Mouse (Mus musculus): ENCODE data around the gene Tmtc1.

Tmtc1 gene

DNA sequence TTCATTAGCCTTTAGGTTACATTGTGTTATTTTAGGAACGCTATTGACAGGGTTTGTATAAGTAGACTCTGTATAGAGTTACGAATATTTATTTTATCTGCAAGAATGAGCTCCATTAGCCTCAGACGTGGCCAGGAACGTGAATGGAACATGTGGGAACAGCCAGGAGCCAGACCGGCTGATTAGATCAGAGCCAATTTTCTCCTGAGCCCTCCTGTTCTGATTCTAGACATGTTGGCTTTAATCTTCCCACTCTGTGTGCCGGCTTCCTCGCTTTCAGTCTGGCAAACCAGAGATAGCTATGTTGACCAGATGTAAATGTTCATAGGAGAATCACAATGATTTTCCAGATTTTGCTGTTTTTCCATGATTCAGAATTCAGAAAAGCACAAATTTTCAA is 22.6 kb downstream of the Tmtc1 start:
- DNase-seq (ENCODE audit: low read depth, low spot score) = no peak

DNA sequence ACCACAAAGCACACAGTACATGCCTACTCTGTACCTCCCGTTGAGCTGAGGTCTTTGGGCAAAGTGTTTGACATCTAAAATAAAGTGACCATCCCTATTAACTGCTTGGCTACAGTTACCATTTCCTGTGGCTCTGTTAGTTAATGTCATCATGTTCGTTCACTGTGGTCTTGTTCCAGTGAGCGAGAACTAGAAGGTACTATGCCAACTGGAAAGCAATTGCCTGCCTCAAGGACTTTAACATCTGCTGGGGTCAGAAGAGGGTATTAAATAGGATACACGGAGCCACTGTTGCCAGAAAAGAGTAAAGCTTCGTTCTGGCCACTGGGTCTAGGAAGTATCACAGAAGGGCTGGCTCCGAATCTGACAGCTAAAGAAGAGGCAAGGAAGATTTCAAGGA is 23.8 kb downstream of the Tmtc1 start:
- DNase-seq (ENCODE audit: low read depth, low spot score) = no peak

DNA sequence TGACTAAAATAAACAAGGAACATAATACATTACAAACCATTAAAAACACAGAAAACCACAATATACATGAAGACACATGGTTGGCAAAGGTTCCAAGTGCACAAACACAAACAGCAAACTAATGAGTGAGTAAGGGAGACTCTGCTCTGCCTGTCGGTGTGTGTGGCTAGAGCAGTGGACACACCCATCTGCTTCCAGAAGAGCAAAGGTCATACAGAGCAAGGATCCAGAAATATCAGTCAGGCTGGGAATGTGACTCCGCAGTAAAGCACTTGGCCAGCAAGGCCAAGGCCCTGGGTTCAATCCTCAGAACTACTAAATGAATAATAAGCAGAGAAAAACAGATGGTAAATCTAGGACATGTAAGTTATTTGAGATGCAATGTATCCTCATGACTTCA is 27.6 kb downstream of the Tmtc1 start:
- no peak for DNase-seq (ENCODE audit: low read depth, low spot score)

DNA sequence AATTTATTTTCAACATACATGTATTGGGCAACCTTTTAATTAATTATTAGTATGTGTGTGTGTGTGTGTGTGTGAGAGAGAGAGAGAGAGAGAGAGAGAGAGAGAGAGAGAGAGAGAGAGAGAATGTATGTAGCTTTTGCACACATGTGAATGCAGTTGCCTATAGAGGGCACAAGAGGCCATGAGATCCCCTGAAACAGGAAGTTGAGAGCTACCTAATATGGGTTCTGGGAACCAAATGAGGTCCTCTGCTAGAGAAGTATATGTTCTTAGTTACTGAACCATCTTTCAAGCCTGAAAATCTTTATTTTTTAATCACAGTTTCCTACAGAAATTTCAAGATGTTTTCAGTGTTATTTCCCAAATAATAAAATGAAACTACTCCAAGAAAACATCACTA is 30.6 kb downstream of the Tmtc1 start:
- DNase-seq (ENCODE audit: low read depth, low spot score) = no peak

DNA sequence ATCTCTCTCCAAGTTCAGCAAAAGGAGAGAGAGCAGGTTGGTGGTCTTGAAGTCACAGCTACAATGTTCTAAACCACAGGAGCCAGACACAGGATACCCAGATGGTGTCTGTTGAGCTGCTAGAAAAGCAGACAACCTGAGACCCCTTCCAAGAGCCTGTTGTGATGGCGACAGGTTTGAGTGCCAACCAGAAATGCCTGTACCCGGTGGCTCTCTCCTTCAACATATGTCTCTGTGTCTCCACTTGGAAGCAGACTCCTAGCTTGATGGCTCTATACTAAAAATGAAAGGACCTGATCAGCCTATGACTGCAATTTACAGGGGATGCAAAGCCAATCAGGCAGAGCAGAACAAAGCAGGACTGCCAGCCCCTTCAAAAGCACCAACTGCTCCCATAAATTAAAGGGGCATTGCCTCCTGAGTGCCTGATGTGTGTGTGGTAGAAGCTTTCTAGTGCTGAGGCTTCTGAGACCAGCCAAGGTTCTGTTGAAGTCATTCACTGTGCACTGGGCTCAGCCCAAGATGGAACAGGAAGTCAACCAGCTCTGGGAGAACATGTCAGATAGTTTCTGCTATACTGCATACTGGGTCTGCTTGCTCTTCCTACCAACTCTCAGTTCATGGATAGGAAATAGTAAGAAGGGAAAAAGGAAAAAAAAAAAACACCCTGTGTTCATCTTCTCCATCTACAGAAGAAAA is 37.2 kb downstream of the Tmtc1 start:
- DNase-seq (ENCODE audit: low read depth, low spot score) = no peak

DNA sequence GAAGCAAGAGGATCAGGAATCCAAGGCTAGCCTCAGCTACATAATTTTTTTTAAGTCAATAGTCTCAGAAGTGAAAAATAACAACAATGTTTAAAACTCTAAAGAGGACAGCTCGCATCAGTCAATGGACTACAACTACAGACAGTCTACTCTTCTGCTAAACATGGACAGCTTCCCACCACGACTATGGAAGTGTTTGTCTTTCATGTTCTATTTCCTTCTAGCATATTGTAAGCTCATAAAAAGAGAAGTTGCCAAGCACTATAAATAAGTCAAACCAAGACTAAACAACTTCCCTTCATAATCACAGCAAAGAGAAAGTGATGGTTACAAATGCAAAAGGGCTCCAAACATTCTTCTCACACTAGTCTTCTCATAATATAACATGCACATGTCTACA is 38.6 kb downstream of the Tmtc1 start:
- DNase-seq (ENCODE audit: low read depth, low spot score) = no peak

DNA sequence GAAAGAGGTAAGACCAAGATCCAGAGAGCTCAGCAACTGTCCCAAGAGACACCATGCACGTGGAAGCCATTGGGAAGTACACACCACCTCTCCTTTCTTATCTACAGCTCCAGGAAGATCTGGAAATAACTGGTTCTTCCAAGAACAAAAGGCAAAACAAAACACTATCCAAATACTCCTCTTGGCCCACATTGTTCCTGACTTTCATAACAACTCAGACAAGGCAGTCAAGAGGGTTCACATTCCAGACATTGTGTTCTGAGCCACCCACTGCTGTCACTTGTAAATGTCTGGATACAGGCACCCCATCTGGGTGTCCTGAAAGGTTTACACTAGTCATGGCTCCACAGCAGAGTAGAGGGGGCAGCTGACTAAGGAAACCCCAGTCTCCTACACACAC is 39.7 kb downstream of the Tmtc1 start:
- no peak for DNase-seq (ENCODE audit: low read depth, low spot score)

DNA sequence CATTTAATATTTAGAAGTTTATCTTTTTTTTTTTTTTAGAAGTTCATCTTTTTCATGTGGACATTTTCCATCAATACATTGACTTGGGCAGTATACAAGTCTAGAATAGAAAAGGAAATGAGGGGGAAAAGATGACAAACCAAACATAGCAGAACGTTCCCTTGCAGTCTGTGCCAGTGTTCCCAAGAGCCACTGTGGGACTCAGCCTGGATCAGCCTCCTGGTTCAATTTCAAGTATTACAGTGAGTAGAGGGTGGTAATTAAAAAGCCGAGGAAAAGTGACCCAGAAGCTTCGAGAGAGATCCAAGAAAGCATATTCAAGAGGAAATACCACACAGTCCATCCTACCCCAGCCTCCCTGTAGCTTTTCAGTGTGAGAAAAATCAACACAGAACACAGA is 40.4 kb downstream of the Tmtc1 start:
- DNase-seq (ENCODE audit: low read depth, low spot score) = no peak

DNA sequence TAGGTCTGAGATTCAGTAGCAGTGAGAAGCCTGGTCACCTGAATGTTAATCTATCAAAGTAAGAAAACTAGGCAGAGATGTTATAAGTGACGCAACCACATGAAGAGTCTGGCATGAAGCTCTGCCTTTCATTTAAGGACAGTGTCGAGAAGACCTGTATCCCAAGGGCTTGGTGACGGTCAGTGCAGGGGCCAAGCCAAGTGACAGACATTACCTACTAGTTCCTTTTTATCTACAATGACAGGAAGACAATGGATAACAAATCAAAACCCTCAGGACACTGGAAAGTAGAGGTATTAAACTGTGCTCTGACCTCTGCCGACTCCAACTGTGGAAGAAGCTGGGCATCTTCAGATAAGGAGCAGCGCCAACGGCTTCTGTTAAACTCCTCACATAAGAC is 43.2 kb downstream of the Tmtc1 start:
- no peak for DNase-seq (ENCODE audit: low read depth, low spot score)

DNA sequence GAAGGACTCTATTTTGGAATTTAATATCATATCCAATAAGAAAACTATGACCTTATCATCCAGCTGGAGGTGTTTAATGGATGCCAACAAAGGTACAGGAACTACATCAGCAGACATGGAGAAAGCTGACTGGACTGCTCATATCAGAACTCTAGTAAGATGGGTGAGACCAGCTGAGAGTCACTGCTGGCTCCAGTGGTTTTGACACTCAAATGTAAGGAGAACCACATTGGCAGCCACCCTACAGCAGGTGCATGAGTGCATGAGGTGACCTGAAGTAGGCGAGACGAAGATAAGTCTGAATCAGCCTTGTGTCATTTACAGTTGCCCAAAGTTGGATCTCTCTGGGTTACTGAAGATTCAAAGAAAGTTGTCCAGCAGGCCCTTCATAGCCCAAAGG is 44.6 kb downstream of the Tmtc1 start:
- DNase-seq (ENCODE audit: low read depth, low spot score) = no peak

DNA sequence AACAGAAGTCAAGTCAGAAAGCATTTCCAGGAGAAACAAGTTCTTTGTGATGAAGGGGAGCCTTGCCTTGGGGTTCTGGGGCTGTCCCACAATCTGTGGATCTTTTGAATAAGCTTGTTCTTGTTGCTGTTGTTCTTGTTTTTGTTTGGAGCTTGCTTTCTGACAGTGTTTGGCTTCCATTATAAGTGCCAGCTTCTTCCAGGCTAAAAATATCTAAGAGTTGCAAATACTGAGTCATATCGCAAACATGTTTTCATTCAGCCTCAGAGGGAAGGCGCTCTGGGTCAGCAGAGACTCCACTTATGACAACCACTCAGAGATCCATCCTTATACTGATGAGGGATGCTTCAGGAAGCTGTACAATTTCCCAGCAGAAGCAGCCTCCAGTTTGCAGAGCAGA is 45.3 kb downstream of the Tmtc1 start:
- DNase-seq (ENCODE audit: low read depth, low spot score) = no peak

DNA sequence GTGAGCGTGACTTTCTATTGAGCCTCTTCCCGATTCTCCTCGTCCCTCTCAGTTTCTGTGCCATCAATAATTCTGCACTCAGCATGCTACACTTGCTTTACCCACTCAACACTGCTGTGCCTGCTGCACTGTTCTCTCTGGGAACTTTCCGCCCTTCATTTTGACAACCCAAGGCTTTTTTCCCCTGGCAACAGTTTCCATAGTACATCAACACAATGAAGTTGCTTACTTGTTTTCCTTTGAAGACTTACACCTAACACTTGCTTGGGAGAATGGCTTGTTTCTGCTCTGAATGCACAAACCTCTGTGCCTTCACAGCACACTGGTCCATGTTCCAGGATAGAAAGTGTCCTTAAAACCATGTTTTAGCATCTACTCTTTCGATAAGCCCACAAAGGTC is 46.9 kb downstream of the Tmtc1 start:
- DNase-seq (ENCODE audit: low read depth, low spot score) = no peak

DNA sequence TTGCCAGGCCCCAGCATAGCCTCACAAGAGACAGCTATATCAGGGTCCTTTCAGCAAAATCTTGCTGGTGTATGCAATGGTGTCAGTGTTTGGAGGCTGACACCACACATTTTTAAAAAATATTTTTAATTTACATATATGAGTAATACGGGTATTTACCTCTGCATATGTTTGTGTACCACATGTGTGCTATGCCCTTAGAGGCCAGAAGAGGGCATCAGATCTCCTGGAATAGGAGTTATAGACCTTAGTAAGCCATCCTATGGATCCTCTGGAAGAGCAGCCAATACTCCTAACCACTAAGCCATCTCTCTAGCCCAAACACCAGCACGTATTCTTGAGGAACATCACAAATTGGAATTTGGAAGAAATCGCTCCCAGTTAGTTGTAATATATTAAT is 48.9 kb downstream of the Tmtc1 start:
- DNase-seq (ENCODE audit: low read depth, low spot score) = no peak

DNA sequence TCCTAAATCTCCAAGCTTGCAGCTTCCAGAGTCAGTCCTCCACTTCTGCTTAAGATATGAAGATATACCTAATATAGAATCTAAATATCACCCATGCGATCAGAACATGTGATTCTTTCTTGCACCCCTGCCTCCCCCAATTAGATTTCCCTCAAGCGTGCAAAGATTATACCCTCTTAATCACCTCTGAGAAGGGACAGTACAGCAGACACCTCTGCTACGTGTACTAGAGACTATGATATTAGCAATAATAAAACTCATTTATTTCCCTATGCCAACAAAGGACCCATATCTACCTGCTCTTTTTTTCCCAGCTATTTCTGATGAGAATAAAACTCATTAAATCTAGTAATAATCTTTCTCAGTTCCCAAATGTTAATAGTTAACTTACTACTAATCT is 49.9 kb downstream of the Tmtc1 start:
- no peak for DNase-seq (ENCODE audit: low read depth, low spot score)

DNA sequence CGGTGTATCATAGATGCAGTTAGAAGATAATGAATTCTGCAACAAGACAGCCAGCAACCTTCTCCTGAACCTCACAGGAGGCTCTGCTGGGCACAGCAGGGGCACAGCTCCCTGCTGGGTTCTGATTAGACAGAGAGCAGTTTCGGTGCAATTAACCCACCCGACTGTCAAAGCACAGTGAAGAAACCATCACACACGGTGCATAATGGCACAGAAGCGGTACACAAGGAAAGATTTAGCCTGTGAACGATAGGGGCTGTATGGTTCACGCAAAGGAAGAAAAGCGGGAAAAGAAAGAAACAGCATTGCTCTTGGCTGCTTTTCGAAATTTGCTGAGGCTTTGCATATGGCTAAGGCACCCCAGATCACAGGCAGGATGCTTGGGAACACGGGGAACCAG is 52.0 kb downstream of the Tmtc1 start:
- no peak for DNase-seq (ENCODE audit: low read depth, low spot score)

DNA sequence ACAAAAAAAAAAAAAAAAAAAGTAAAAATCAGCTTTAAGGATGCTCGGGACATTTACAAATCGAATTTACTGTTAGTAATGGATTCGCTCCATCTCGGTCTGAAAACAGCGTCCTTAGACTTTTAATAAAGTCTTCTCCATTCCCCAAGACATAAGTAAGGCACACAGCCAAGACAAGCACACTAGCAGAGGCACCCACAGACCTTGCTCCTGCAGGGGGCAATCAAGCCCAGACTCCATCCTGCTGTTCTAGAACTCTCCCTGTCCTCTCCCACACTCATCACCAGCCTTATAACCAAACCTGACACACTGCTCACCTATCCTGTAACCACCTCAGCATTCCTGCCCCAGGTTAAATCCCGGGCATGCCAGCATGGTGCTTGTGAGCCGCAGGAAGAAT is 52.9 kb downstream of the Tmtc1 start:
- no peak for DNase-seq (ENCODE audit: low read depth, low spot score)

DNA sequence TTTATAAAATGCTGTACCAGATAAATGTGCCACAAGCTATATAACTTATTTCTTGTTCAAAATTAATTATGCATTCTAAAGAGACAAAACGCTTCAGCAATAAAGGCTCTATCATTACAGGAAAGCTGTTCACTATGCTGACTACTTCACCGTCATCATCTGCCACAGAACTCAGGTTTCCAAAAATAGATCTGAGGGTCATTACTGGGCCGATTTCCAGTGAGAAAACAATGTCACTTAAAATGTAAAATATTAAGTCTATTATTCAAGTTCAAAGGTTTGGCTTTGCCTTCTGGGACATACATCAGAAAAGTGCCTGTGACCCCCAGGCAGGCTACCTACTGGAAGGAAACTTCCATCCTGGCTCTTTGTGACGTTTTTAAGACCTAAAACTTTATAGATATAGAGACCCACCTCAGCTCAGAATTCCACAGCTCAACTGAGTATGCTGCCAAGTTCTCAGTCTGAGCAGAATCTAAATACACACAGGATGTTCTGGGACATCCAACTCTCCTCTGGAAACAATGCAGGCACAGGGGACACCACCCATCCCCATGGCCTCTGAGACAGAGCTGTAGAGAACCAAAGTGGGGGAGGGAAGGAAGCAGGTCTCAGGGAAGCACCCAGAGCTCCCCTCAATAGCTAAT is 53.4 kb downstream of the Tmtc1 start:
- no peak for DNase-seq (ENCODE audit: low read depth, low spot score)

DNA sequence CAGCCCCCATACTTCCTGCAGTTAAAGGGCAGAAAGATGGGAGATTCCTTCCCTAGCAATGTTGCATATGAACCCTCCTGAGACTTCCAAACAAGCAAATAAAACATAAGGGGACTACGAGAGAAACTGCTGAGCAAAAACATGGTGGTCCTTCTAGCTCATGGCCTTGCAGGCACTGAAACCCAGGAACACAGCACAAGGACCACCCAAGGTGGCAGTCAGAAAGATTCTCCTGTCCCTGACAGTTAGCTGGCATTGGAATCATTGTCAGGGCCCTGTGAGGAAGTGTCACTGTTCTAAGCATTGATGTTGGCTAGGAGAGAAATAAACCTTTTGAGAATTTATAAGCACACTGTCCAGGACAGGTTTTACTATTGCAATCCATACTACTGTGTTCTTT is 56.2 kb downstream of the Tmtc1 start:
- no peak for DNase-seq (ENCODE audit: low read depth, low spot score)

DNA sequence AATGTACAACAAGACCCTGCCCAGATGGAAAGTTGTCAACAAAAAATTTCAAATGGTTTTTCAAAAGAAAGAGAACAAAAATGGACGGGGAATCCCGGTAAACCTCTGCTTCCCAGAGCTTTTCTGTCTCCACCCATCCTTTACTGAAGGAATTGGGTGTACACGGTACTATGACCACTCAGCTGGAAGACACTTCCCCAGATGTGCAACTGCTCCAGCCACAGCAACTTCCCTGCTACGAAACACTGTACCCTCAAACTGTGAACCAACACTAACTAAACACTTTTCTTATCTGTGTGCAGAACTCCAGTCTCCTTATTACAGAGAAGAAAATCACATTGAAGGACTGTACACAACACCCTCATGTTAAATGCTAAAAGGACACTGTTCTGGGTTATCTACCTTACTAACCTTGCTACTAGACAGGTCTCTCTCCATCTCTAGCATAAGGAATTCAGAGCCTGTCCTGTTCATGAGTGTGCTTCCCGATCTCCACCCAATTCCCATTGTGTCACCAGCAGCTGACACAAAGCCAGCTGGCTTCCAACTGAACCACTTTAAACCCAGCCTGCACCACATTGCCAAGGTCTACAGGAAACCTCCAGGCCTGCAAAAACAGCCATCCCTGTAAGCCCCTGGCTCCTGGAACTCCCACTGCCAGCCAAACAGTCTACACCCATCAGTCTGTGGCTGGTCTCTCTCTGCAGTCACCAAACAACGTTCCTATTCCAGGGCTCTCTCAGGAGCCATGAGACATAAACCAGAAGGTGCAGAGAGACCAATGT is 59.9 kb downstream of the Tmtc1 start:
- DNase-seq (ENCODE audit: low read depth, low spot score) = no peak

DNA sequence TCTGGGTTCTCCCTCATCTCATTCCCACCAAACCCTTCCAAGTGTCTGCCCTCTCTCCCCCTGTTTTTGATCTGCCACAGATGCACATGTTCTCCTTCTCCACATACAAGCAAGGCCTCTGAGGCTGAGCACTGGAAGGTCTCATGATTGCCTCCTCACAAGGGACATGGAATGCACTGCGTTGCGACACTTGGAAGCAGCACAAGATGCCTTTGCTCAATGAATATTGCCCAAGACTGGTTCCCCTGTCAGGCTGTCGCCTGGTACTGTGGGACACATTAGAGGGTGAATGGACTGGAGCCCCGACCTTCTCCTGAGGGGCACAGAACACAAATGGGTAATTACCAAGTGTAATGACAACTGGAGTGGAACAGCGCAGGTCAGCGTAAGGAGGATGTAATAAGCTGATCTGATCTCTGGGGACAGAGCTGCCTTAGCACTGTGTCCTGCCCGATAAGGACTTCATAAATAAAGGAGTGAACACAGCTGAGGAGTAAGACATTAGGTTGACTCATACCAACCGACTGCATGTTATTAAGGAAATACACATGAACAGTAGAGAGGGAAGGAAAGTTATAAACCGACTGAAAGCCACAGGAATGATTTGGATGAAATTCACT is 62.9 kb downstream of the Tmtc1 start:
- no peak for DNase-seq (ENCODE audit: low read depth, low spot score)

DNA sequence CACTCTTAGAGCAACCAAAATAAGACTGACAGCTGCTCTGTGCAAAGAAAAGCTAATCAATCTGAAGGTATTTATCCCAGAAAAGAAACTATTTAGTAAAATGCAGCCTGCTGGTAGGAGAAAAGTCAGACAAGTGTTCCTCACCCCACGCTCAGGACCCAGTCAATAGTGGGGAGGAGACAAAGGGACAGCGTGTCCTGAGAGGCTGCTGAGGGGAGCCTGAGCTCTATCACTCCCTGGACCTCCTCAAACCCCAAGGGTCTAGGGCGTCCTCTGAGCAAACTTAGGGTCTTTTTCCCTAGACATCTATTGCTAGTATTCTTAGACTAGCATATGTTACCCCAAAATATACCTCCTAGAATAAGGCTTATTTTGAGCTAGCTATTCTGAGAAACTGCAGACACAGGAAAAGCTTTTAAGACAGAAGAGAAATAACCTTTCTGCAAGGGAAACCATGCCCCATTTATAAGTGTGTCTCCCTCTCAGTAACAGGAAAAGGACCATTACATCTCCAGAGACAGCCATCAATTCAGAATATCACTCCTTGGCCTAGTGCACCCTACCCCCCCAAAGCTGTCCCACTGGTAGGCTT is 68.5 kb downstream of the Tmtc1 start:
- DNase-seq (ENCODE audit: low read depth, low spot score) = no peak

DNA sequence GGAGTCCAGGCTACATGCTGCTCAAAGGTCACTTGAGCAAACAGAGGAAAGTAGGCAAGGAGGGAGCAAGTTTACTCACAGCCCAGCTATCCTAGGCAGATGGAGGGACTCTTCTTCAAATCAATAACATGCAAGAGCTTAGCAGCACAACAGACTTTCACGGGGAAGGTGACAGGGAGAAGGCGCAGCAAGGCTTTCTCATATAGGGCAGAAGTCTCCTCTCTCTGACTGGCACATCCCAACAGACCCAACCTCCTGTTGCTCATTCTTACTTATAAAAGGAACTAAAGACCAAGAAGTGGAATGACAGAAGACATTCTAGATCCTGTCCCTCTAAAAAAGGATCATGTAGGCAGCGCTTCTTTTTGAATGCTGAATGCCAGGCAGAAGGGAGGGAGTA is 69.2 kb downstream of the Tmtc1 start:
- DNase-seq (ENCODE audit: low read depth, low spot score) = no peak
